Mouse (Mus musculus) spleen, adult 2 months (tissue): ENCODE measurements around the gene Adtrp.

Experiments used
- CTCF ChIP-seq: fragments of 200-500 bp; IDR thresholded peaks from 2 replicates; pipeline ENCODE4 v1.5.1; 2011; ENCODE audit warnings: mild to moderate bottlenecking, inconsistent platforms; ENCODE audit not compliant: insufficient read depth, insufficient read length, insufficient replicate concordance; ENCODE audit errors: extremely low read depth
- POLR2A ChIP-seq: fragments of 200-500 bp; IDR thresholded peaks from 2 replicates; pipeline ENCODE4 v1.6.1; 2011; ENCODE audit warnings: low read depth, low read length, inconsistent platforms

GRCm38 (mm10) chr13:41847516-41848126 lies at the start of gene Adtrp:
- no peak for TF ChIP-seq POLR2A
- no peak for TF ChIP-seq CTCF
